Mouse (Mus musculus) heart, postnatal 0 days (tissue): ENCODE results near the gene P3h3. TPM values are rescaled to one million over a fixed set of nuclear protein-coding genes. Genes with fewer than 3 reads are reported as not detected.
"Not testable (repeated sequence)": the region's sequence is repeated elsewhere in the genome, so short reads cannot be mapped to it uniquely, and the experiment has no call there.

Experiments used
- ATAC-seq: fragments of 200-750 bp; cut with Nextera tagmentation; 2 replicates; pipeline ENCODE4 v1.8.0; 2017; ENCODE audit warnings: low read depth, moderate number of reproducible peaks, moderate library complexity; ENCODE audit not compliant: insufficient read depth
- DNase-seq: peaks from one replicate; pipeline ENCODE4 v3.0.0-alpha.2; 2016; ENCODE audit warnings: low spot score
- H3K27ac ChIP-seq: fragments of 300-500 bp; sonication (generic); 2 replicates; pipeline ENCODE4 v1.5.1; 2014; ENCODE audit warnings: low read depth, mild to moderate bottlenecking
- H3K27me3 ChIP-seq: fragments of 300-500 bp; sonication (generic); 2 replicates; pipeline ENCODE4 v1.6.1; 2014; ENCODE audit warnings: low read length, mixed read lengths; ENCODE audit not compliant: control insufficient read depth, insufficient read depth
- H3K36me3 ChIP-seq: fragments of 300-500 bp; sonication (generic); replicated peaks from 2 replicates; pipeline ENCODE4 v1.6.1; 2014; ENCODE audit warnings: low read length, mixed read lengths; ENCODE audit not compliant: control insufficient read depth, insufficient read depth
- H3K4me1 ChIP-seq: fragments of 300-500 bp; sonication (generic); 2 replicates; pipeline ENCODE4 v1.6.1; 2014; ENCODE audit warnings: antibody characterized with exemption; ENCODE audit not compliant: control insufficient read depth, insufficient read depth
- H3K4me2 ChIP-seq: fragments of 300-500 bp; sonication (generic); 2 replicates; pipeline ENCODE4 v1.6.1; 2014; ENCODE audit warnings: low read depth, mild to moderate bottlenecking, low read length, moderate library complexity
- H3K4me3 ChIP-seq: fragments of 300-500 bp; sonication (generic); 2 replicates; pipeline ENCODE4 v1.5.1; 2014; ENCODE audit warnings: low read depth, low read length
- H3K9ac ChIP-seq: fragments of 300-500 bp; sonication (generic); replicated peaks from 2 replicates; pipeline ENCODE4 v1.6.1; 2014; ENCODE audit warnings: low read depth, low read length, mixed read lengths
- H3K9me3 ChIP-seq: fragments of 300-500 bp; sonication (generic); replicated peaks from 2 replicates; pipeline ENCODE4 v1.6.1; 2016; ENCODE audit warnings: low read length; ENCODE audit not compliant: control insufficient read depth
- CTCF ChIP-seq: IDR thresholded peaks from 2 replicates; pipeline ENCODE4 v1.5.1; 2016; ENCODE audit warnings: antibody characterized with exemption, control low read depth, low read depth
- EP300 ChIP-seq: IDR thresholded peaks from 2 replicates; pipeline ENCODE4 v1.6.1; 2016; ENCODE audit warnings: antibody characterized with exemption, low read depth
- WGBS: fragments of 180-500 bp; shearing (Covaris S2); extraction: QIAGEN DNeasy Blood & Tissue Kit; methylation state at CpG from one replicate; pipeline ENCODE4 v1.1.7; 2014; 5-methylcytosine and 5-hydroxymethylcytosine counted together
- polyA plus RNA-seq: library from polyadenylated mRNA; unstranded; fragments of >200 nt; fragmentation: Nextera tagmentation; extraction: Ambion mirVana; gene quantifications from 2 replicates; pipeline ENCODE4 v1.2.1, GENCODE M21; 2015
- total RNA-seq: library from RNA; depleted of rRNA; stranded (reverse); fragments of >200 nt; gene quantifications from 2 replicates; pipeline ENCODE4 v1.2.3, GENCODE M21; 2014; ENCODE audit warnings: low replicate concordance

The P3h3 gene
- total and polyA plus RNA-seq, 2 experiments from 2014 or later, result 7.2 to 38.5 TPM

GRCm38 (mm10) chr6:124836411-124836810 is 21.1 kb downstream of the P3h3 start:
- ATAC-seq, result no peak
- 55% methylated on average over 7 of the region's 7 CpGs for WGBS

GRCm38 (mm10) chr6:124835531-124835930 is 22.0 kb downstream of the P3h3 start:
- H3K36me3 ChIP-seq, result peaks cover 25% of the 10 kb centered on the region
- 0 out of 2 replicates have a peak, but pooled peaks cover 3% of the 10 kb centered on the region for H3K27me3 ChIP-seq
- TF ChIP-seq CTCF, result no peak
- TF ChIP-seq EP300, result no peak
- ATAC-seq, result no peak
- no peak overlapping the region for H3K27ac ChIP-seq
- WGBS, result 56% methylated on average over 10 of the region's 10 CpGs
- no peak for DNase-seq
- H3K9ac ChIP-seq, result no peak overlapping the region
- H3K4me1 ChIP-seq, result peaks cover 21% of the 10 kb centered on the region
- no peak overlapping the region for H3K4me3 ChIP-seq
- H3K9me3 ChIP-seq, result no peaks in the 10 kb centered on the region
- no peak overlapping the region for H3K4me2 ChIP-seq

More at GRCm38 (mm10) chr6:124836411-124836810, 21.1 kb downstream of the P3h3 start:
- Histone ChIP-seq H3K4me1 (peaks cover 15% of the 10 kb centered on the region), H3K4me2 (no peak overlapping the region), H3K9me3 (no peaks in the 10 kb centered on the region), H3K27ac (no peak overlapping the region), H3K4me3 (no peak overlapping the region), H3K27me3 (0 out of 2 replicates have a peak, but pooled peaks cover 3% of the 10 kb centered on the region), H3K9ac (no peak overlapping the region), H3K36me3 (peaks cover 25% of the 10 kb centered on the region)
- TF ChIP-seq EP300, result no peak
- TF ChIP-seq CTCF, result no peak
- DNase-seq, result no peak

- ATAC-seq (no peak), DNase-seq (no peak)
- no peak for TF ChIP-seq CTCF
- TF ChIP-seq EP300, result no peak
- H3K27me3 ChIP-seq, result 0 out of 2 replicates have a peak, but pooled peaks cover 3% of the 10 kb centered on the region
- H3K27ac ChIP-seq, result no peak overlapping the region
- WGBS, result 80% methylated on average over 6 of the region's 6 CpGs
- H3K9me3 ChIP-seq, result no peaks in the 10 kb centered on the region
- H3K9ac ChIP-seq, result no peak overlapping the region
- no peak overlapping the region for H3K4me3 ChIP-seq
- H3K36me3 ChIP-seq, result peaks cover 25% of the 10 kb centered on the region
- peaks cover 18% of the 10 kb centered on the region for H3K4me1 ChIP-seq
- no peak overlapping the region for H3K4me2 ChIP-seq
Observed at GRCm38 (mm10) chr6:124834512-124835081, 23.0 kb downstream of the P3h3 start.

- no peak for TF ChIP-seq CTCF
- TF ChIP-seq EP300, result no peak
- Histone ChIP-seq H3K27ac (no peak overlapping the region), H3K9ac (no peak overlapping the region), H3K9me3 (no peaks in the 10 kb centered on the region), H3K36me3 (peaks cover 29% of the 10 kb centered on the region), H3K4me3 (no peak overlapping the region), H3K4me1 (peaks cover 18% of the 10 kb centered on the region), H3K4me2 (no peak overlapping the region), H3K27me3 (no peaks in the 10 kb centered on the region)
- ATAC-seq, result no peak
- no peak for DNase-seq
- WGBS, result 91% methylated on average over 8 of the region's 8 CpGs
Observed at GRCm38 (mm10) chr6:124831649-124832048, 25.9 kb downstream of the P3h3 start.

- Histone ChIP-seq H3K4me2 (peak overlapping the region; percentile 92; the same call in 1 of the 2 replicates), H3K4me3 (peak overlapping the region; percentile 72; the same call in 1 of the 2 replicates), H3K36me3 (peaks cover 31% of the 10 kb centered on the region), H3K4me1 (peaks cover 18% of the 10 kb centered on the region)
- H3K27ac ChIP-seq, ATAC-seq, H3K27me3 ChIP-seq, H3K9me3 ChIP-seq, DNase-seq, H3K9ac ChIP-seq: not testable (repeated sequence)
- WGBS, result 96% methylated on average over 4 of the region's 4 CpGs
Observed at GRCm38 (mm10) chr6:124831199-124831598, 26.4 kb downstream of the P3h3 start.
